Mouse (Mus musculus) lung, adult 2 months (tissue): ENCODE data around the gene Gpr65.

Experiments used
- CTCF ChIP-seq: fragments of 200-500 bp; IDR thresholded peaks from 2 replicates; pipeline ENCODE4 v1.5.1; 2011; ENCODE audit warnings: mild to moderate bottlenecking, low read length, control low read depth; ENCODE audit not compliant: insufficient read depth
- POLR2A ChIP-seq: fragments of 200-500 bp; IDR thresholded peaks from 2 replicates; pipeline ENCODE4 v1.6.1; 2011; ENCODE audit warnings: low read depth, mild to moderate bottlenecking, control low read depth, low read length, borderline replicate concordance; ENCODE audit errors: extremely low read depth

DNA sequence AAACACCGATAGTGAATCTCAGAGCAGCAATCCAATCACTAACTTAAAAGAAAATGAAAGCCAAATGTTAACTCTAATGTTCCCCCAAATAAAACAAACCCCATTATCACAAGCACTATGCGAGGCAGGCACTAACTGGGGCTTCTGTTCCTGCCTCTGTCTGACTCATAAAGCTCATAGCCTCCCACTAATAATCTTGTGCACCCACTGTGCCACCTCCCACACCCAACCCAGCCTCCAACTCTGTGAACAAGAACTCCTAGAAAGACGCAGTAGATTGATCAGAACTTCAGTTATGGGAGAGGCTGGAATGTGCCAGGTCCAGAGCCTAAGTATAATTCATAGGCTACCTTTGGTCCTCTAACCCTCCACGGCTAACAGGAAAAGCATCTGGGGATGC is 24.3 kb upstream of the Gpr65 start:
- no peak for TF ChIP-seq CTCF
- no peak for TF ChIP-seq POLR2A
